Mouse (Mus musculus) spleen, postnatal 4 days (tissue): ENCODE measurements at regions not wholly inside any gene's neighbourhood (a gene's known extent, or its start where the extent isn't known, plus 50 kb on each side); places are given as distances from the start of the nearest gene placed in this dataset.
"Not testable (repeated sequence)": the region's sequence is repeated elsewhere in the genome, so short reads cannot be mapped to it uniquely, and the experiment has no call there.

Experiments
- DNase-seq, 2 experiments: peaks; one replicate each; pipeline ENCODE4 v3.0.0; 2022; ENCODE audit warnings: low spot score in 2 of 2

DNA sequence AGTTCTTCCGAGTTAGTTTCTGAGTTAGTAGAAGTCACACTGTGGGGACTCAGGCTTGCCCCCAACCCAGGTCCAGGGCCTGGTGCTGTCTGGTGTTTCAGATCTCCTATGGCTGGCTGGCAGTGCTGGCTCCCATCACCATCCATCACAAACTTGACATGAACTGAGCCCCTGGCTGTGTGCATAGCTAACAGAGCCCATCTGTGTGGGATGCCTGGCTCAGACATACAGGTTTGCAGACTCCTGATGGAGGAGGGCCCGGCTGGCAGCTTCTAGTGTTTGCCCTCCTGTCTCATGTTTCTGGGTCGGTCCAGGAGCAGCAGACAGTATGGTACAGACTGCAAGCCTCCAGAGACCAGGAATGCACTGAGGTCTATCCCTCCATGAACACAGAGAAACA lies 169.5 kb upstream of the Sulf2 start:
- DNase-seq: no peak

DNA sequence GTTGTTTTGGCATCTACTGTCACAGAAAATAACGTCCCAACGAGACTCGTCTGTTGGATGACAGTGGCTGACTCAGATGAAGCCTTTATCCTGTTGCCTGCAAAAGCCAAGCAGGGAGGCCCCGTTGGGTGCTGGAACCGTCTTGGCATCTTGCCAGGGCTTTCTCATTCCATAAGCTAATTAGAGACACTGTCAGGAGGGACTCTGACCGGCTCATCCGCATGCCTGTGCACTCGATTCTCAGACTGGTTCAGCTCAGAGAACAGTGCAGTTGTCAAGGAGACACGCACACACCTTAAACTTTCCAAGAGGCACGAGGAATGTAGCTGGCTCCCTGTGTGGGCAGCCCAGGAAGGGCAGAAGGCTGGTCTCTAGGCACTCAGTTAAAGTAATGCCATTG lies 169.0 kb upstream of the Sulf2 start:
- peak in 1 of 2 experiments; percentile 19 for DNase-seq

DNA sequence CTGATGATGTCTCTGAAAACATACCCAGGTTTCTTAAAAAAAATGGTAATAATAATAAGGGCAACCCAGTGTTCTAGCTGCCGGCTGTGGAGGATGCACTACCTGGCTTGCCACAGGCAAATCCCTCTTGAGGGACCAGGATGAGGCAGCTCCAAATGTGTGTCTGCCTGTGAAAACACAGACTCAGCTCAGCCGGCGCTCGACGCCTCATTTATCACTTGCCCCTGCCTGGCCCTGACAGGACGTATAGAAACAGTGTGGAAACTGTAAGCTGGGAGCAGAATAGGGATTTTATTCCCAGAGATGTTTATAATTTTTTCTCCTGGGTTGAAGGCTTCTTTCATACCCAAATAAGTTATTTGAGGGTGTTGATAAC lies 167.2 kb upstream of the Sulf2 start:
- no peak for DNase-seq

DNA sequence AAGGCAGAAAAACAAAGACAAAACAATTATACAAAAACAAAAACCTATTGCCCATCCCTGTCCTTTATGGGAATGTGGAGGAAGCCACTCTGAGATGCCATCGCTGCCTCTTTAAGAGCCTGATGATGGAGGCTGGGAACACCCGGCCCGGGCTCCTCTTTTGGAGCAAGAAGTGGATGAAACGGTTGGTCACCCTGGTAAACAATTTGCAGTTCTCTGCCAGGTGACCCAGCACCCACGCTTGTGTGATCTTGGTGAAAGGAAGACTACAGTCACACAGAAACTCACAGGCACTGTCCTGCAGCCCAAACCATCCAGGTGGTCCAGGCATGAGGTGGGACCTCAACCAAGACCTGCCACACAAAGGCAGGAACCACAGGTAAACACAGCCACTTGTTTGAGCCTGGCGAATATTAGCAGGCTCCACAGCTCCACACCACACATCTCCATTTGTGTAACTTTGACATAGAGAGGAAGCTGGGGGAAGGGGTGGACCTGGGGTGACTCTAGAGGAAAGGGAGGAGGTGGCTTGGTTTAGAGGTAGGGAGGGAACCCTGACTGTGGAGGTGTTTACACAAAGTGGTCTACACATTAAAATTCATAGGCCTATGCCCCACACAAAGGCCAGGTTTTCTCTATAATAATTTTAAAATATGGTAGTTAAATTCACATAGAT lies 166.7 kb upstream of the Sulf2 start:
- DNase-seq: no peak

DNA sequence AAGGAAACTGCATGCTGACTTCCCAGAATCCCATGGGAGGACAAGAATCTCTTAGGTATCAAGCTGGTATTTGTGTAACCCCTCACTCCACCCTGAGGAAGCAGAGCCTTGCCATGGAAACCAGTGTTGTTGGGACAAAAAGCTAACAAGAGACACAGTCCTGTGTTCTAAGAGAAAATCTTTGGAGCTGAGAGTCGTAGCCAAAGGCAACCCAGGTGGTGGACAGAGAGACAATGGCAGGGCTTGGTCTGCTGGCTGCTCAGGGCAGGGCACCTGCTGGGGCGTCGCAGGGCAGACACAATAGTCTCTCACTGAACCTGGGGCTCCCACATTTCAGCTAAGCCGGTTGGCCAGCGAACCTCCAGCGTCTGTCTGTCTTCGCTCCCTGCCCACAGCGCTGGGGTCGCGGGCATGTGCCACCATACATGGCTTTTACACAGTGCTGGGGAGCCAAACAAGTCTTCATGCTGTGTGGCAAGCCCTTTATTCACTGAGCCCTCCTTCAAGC lies 161.0 kb upstream of the Sulf2 start:
- no peak for DNase-seq

DNA sequence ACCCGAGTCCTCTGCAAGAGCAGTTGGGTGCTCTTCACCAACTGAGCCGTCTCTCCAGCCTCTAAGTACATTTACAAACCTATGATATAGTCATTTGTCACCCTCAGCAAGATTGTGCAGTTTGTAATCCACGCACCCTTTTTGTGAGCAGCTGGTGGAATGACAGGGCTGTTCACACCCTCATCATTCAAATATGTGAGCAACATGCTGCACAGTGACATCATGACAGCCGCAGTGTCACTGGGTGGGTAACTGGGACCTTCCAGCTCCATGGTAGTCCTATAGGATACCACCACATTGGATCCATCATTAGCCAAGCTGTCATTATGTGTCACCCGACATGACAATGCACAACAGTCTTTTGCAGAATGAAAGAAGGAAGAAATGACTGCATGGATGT lies 155.0 kb upstream of the Sulf2 start:
- no peak for DNase-seq

DNA sequence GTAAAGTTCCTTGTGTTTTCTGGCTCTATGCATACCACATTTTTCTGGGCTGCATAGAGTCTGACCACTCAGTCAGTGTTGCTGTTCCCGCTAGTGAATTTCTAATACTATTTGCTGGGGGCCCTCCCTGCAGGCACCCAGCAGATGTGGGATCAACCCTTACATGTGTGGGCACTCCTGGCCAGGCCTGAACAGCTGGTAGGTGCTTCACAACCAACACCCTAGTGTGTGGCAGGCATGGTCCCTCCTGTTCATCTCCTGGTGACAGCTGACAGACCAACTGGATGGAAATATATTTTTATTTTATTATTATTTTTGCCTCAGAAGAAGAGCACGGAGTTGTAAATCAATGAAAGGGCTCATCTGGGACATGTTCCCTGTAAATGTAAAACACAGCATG lies 154.4 kb upstream of the Sulf2 start:
- no peak for DNase-seq

DNA sequence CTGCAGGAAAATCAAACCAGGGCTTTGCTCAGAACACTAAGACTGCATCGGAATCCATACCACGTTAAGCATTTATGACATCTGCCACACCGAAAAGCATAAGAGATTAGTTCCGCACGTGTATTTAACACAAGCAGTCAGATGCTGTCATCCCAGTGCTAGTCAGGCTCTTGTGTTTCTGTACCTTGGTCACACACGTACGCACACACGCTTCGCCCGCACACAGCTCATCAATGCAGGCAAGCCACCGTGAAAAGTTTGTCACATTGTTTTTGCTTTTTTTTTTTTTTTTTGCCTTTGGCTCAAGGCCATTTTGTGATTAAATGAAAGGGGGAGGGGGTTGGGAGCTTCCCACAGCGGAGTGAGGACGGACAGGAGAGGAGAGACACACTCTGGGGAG lies 152.1 kb upstream of the Sulf2 start:
- DNase-seq: no peak

DNA sequence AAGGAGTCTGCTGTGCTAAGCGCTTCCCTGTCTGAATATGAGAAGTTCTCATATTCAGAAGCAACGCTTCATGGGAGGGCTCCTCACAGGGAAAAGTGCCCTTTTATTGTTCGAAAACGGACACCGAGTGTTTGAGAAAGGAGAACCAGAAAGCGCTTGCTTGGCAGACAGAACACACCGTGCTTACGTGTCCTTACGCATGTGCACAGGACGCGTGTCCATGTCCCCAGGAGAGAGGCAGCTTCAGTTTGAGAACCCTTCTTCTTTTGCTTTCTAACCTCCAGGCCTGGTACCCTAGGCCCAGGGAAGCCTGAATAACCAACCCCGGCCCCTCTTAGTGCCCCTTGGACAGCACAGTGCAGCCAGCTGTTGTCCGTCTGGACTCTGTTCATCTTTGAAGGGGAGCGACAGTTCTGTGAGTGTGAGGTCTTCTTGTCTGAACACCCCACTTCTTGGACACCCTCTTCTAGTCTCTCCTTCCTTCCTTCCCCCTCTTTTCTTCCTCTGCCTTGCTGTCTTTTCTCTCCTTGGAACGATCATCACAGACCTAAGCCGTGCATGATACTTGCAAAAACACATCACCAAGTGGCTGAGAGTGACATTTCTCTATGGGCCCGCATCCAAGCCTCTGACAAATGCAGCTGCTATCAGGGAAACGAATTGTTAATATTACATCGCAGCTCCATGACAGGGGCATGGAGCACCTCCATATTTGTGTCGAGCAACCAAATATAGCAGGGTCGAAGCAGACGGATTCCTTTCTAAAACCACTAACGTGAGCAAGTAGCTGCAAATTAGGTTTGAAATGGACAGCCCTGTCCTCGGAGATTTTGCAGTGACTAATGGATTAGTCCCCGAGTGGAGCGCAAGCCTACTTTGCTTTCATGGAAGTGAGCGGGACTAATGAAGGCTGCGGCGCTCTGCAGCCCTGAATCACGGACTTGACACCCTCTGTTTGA lies 149.9 kb upstream of the Sulf2 start:
- DNase-seq: no peak

DNA sequence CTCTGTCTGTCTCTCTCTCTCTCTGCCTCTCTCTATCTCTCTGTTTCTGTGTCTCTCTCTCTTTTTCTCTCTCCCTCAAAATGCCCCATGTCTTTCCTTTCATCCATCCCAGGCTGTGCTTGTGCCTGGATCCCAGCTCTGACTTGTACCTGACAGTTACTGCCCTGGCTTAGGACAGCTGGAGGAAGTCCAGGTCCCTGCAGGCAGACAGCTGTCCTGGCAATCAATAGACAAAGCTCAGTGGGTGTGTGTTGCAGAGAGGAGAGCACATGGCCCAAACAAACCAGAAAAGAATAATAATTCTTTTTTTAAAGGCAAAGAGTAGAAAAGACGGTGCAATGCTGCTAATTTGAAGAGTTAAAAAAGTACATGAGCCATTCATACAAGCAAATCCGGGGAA lies 148.4 kb upstream of the Sulf2 start:
- no peak for DNase-seq

DNA sequence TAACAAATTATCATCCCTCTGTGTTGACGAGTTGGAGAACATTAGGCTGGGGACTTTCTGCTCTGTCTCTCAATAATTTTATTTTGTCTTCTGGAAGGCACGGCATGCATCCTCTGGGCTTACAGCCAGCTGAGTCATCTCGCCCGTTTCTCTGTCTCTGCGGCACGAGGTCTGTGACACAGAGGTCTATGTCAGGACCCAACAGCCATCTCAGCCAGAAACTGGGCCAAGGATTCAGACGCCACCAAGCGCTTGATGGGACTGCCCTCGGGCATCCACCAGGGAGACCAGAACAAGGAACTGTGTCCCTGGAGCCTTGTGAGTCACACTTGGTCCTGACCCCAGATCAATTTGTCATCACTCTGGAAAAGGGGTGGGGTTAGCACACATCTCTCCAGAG lies 145.7 kb upstream of the Sulf2 start:
- DNase-seq: no peak

DNA sequence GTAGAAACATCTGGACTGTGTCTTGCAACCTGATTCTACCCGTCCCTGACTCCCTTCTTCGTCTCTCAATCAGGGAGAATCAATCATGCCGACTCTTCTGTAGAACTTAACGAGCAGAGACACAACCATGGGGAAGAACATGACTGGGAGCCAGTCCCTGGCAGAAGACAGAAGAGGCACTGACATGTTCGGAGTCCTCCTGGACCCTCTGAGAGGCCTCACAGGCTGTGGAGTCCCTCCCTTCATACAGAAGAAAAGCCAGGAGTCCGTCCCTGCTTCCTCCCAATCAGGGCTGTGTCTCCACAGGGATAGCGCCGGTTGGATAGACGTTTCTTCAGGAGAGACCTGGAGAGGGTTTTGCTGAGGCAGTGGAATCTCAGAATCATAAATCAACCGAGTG lies 139.2 kb upstream of the Sulf2 start:
- DNase-seq: no peak

DNA sequence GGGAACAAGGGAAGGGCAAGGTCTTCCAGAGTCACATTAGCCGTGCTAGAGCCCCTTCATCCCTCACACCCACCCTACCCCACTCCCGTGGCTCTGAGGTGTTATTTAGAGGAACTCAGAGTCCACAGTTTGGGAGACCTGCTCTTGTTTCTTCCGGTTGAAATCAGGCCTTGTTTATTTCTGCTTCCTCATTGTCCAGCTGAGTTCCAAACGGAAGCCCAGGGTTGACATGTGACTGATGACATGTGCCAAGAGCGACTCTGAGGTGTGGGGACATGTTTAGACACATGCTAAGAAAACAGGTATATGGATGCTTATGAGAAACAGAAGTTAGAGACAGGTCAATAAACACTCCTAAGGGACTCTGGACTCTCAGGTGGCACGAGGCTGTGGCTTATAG lies 137.5 kb upstream of the Sulf2 start:
- no peak for DNase-seq

DNA sequence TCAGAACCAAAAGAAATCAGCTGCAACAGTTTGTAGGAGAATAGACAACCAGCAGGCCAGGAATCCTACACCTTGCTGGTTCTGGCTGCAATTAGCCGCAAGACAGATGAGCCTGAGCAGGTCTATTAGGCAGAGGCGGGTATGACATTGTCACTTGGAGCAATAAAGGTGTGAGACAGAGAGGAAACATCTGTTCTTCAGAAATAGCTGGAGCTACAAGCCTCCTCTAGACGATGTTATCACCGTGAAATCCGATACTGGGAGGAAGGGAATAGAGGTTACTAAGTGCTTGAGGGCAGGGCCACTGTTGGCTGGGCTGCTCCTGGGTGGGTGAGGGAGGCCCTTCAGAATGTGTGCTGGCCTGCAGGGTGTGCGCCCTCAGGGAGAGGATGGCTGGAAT lies 135.8 kb upstream of the Sulf2 start:
- no peak for DNase-seq

DNA sequence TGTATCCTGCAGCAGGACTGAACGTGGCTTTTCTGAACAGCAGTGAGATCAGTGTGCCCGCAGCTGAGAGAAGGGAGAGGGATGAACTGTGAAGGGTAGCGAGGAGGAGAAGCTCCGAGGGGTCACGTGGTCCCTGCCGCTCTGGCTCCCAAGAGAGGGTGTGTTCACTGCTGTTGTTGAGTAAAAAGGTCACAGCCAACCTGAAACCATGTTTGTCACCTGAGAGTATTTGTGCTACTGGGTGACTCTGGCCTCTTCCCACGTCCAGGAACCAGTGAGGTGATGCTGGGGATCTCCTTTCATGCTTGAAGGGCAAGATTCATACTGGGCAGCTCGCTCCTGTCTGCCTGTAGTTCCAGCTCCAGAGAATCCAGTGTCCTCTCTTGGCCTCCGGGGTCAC lies 135.4 kb upstream of the Sulf2 start:
- no peak for DNase-seq

DNA sequence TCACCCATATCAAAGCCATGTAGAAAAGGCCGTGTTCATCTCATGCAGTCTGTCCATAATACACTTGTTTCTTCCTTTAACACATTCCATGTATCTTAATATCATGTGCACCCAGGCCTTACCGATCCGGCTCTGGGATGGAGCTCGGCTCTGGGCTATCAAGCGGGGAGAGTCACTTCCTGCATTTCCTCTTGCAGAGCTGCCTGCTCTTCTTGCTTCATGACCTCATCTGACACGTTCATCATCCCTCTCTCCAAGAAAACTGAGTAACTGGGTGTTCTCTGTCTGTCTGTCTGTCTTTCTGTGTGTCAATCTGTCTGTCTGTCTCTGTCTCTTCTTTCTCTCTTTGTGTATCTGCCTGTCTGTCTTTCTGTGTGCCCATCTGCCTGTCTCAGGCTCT lies 133.7 kb upstream of the Sulf2 start:
- no peak for DNase-seq

DNA sequence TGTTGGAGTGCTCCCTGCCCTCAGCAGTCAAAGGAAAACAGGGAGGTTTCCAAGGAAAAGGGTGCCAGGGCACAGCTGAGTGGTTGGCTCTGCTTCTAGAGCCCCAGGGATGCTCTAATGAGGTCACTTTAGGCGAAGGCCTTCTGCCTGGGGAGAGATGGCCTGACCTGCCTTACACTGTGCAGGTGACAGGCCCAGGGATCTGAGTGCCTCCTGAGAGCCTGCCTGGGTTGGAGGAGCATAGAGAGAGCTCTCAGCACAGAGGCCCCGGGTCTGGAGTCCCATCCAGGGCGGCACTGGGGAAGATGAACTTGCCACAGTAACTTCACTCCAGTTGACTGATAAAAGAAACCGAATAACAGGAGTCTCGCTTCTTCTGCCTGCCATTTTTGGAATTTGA lies 125.7 kb upstream of the Sulf2 start:
- not testable (repeated sequence) for DNase-seq

DNA sequence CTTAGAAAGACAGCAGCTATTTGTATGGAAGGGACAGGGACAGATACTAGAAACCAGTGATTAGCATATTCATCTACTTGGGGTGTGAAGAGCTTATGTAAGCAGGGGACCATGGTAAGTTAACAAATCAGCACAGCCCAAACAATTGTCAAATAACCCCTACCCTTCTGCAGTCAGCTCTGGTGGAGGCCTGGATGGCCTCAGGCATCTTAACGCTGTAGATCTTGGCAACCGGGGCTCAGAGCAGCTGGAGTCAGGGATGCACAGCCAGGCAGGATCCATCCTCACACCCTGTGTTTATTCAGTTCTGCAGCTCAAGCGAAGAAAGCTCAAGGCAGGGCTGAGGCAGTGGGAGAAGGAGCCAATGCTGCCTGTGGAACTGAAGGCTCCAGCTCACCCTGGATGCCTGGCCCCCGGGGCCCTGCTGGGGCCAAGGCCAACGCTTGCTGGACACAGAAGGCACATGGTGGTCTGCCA lies 125.2 kb upstream of the Sulf2 start:
- no peak for DNase-seq

DNA sequence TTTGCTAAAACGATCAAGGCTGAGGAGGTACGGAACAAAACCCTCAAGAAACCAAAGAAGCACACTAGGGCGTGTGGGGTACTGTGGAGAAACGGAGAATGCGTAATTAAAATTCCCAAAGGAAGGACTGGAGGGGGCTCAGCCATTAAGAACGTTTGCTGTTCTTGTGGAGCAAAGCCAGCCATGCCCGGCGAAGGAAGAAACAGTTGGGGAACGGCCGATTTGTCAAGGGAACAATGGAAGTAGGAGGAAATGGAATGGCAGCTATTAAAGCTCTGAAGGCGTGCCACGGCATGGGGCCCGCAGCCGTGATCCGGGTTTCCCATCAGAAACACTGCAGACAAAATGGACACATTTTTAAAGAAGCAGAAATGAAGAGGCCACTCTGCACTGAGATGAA lies 124.2 kb upstream of the Sulf2 start:
- DNase-seq: no peak

DNA sequence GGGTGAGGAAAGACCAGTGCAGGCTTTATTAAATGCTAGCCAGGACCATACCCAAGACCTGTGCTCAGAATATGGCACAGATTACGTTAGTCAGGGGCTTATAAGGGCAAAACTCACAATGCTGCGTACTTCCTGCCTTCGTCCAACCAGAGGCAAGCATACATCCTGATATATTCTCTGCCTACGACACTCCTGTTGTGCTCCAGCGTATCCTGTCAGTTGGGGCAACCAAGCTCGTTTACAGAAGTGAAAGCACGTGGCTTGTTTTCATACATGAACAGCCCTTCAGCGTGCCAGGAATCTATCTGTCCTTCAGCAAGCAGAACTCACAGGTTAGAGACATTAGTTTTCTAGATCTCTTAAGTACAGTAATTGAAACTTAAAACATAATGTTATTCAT lies 119.9 kb upstream of the Sulf2 start:
- no peak for DNase-seq

DNA sequence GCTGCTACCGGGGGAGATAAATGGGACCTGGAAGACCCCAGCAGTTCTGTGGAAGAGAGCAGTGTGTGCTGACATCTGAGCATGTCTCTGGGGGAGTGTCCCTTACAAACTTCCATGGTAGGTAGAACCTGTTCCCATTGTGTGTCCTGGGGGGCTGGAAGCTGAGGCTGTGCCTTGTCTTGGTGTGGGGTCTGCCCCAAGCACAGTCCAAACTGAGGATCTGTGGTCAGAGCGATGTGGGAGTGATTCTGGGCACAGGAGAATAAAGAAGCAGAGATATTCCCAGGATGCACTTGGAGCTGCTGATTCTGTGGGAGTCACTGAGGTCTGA lies 118.5 kb upstream of the Sulf2 start:
- no peak for DNase-seq

DNA sequence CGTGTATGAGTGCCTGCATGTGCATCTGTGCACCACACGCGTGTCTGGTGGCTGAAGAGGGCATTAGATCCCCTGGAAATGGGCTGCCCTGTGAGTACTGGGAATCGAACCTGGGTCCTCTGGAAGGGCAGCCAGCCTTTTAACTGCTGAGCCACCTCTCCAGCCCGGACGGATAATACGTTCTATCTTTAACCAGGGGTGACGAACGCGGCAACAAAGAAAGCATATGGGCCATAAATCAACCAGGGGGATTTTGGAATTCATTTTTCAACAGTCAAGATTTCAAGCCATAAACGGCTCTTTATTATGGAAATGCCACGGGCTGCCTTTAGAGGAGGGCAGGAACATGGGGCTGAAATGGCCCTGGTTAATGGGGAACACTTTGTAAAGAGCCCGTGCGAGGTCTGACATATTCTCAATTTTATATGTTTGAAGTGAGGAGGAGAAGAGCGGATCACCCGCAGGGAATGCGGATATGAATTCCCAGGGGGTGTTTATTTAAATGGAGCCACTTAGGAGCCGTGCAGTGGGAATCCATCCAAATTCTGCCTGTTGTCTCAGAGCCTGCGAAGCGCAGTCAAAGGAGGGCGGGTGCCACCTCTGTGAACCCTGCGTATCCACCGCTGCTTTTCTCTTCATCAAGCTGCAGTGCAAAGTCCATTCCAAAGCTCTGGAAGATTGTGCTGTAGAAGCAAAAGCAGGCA lies 118.0 kb upstream of the Sulf2 start:
- DNase-seq: no peak

DNA sequence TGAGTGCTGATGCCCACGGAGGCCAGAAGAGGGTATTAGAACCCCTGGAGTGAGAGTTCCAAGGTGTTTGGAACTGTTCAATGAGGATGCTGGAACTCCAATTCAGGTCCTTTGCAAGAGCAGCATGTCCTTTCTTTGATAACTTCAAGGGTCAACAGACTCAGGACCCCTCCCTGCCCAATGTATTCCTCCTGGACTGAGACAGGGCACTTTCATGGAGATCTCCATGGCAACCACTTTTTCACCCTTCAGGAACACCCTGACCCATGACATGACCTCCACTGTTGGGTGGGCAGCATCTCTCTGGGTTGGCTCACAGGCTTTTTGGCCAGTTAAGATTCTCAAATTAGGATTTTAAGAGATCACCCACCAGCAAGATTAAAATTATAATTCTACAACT lies 117.4 kb upstream of the Sulf2 start:
- no peak for DNase-seq
